Mouse (Mus musculus) testis, postnatal 10 days (tissue): ENCODE data around the gene Gabarapl1.

Experiments
- DNase-seq: peaks from one replicate; pipeline ENCODE4 v3.0.0; 2021; ENCODE audit warnings: low spot score

Gabarapl1 gene

GRCm38 (mm10) chr6:129535723-129536122 is 2.8 kb downstream of the Gabarapl1 start:
- DNase-seq: no peak

- no peak for DNase-seq
Observed at GRCm38 (mm10) chr6:129538555-129538954, 5.6 kb downstream of the Gabarapl1 start.

GRCm38 (mm10) chr6:129541931-129542330 is 9.0 kb downstream of the Gabarapl1 start:
- no peak for DNase-seq

- no peak for DNase-seq
Observed at GRCm38 (mm10) chr6:129542540-129542939, 9.6 kb downstream of the Gabarapl1 start.

- DNase-seq: peak; percentile 80
Observed at GRCm38 (mm10) chr6:129543709-129544606, 11.0 kb downstream of the Gabarapl1 start.

GRCm38 (mm10) chr6:129547277-129547676 is 14.3 kb downstream of the Gabarapl1 start:
- DNase-seq: no peak

GRCm38 (mm10) chr6:129548009-129548408 is 15.0 kb downstream of the Gabarapl1 start:
- DNase-seq: no peak

- DNase-seq: no peak
Observed at GRCm38 (mm10) chr6:129557298-129558023, 24.5 kb downstream of the Gabarapl1 start.

GRCm38 (mm10) chr6:129558946-129559640 is 26.1 kb downstream of the Gabarapl1 start:
- peak; percentile 83 for DNase-seq

- DNase-seq: no peak
Observed at GRCm38 (mm10) chr6:129559641-129560027, 26.7 kb downstream of the Gabarapl1 start.

GRCm38 (mm10) chr6:129565257-129565656 is 32.3 kb downstream of the Gabarapl1 start:
- DNase-seq: no peak

GRCm38 (mm10) chr6:129575315-129575714 is 42.4 kb downstream of the Gabarapl1 start:
- no peak for DNase-seq

- DNase-seq: no peak
Observed at GRCm38 (mm10) chr6:129577605-129578004, 44.6 kb downstream of the Gabarapl1 start, which contains the start of gene Klre1. Klre1 (plus strand) TSS chr6:129577905.

- no peak for DNase-seq
Observed at GRCm38 (mm10) chr6:129581274-129581673, 48.3 kb downstream of the Gabarapl1 start.

GRCm38 (mm10) chr6:129581896-129582295 is 48.9 kb downstream of the Gabarapl1 start:
- DNase-seq: no peak

- no peak for DNase-seq
Observed at GRCm38 (mm10) chr6:129583014-129583413, 50.1 kb downstream of the Gabarapl1 start.

GRCm38 (mm10) chr6:129591508-129591907 is 58.5 kb downstream of the Gabarapl1 start, which contains the start of gene Klrd1:
Klrd1 (plus strand) TSS chr6:129591782.
- no peak for DNase-seq
